Mouse (Mus musculus): ENCODE measurements around the gene Fam178b. TPM values are rescaled to one million over a fixed set of nuclear protein-coding genes. Genes with fewer than 3 reads are reported as not detected.

Fam178b gene
- polyA plus RNA-seq, 1 experiment = 0.22 TPM

- DNase-seq (ENCODE audit: low read depth) = no peak
- TF ChIP-seq CTCF (IDR thresholded peaks at IDR 0.05; ENCODE audit: borderline replicate concordance, extremely low read depth, insufficient read depth, insufficient read length) (no peak), POLR2A (IDR thresholded peaks at IDR 0.05; ENCODE audit: borderline replicate concordance, extremely low read depth, insufficient read depth, insufficient read length, poor library complexity, severe bottlenecking) (no peak)
Measured at GRCm38 (mm10) chr1:36569694-36570276, 113.2 kb downstream of the Fam178b start.

GRCm38 (mm10) chr1:36568776-36569175, 114.2 kb downstream of the Fam178b start:
- TF ChIP-seq POLR2A (IDR thresholded peaks at IDR 0.05; ENCODE audit: borderline replicate concordance, extremely low read depth, insufficient read depth, insufficient read length, poor library complexity, severe bottlenecking) = no peak
- TF ChIP-seq CTCF (IDR thresholded peaks at IDR 0.05; ENCODE audit: borderline replicate concordance, extremely low read depth, insufficient read depth, insufficient read length) = no peak
- DNase-seq (ENCODE audit: low read depth) = no peak

- TF ChIP-seq CTCF (IDR thresholded peaks at IDR 0.05; ENCODE audit: borderline replicate concordance, extremely low read depth, insufficient read depth, insufficient read length) = no peak
- TF ChIP-seq POLR2A (IDR thresholded peaks at IDR 0.05; ENCODE audit: borderline replicate concordance, extremely low read depth, insufficient read depth, insufficient read length, poor library complexity, severe bottlenecking) = no peak
- no peak for DNase-seq (ENCODE audit: low read depth)
Measured at GRCm38 (mm10) chr1:36567818-36568603, 115.0 kb downstream of the Fam178b start.

GRCm38 (mm10) chr1:36566425-36566824, 116.6 kb downstream of the Fam178b start:
- DNase-seq (ENCODE audit: low read depth) = no peak
- no peak for TF ChIP-seq CTCF (IDR thresholded peaks at IDR 0.05; ENCODE audit: borderline replicate concordance, extremely low read depth, insufficient read depth, insufficient read length)

GRCm38 (mm10) chr1:36564101-36564500, 118.9 kb downstream of the Fam178b start:
- TF ChIP-seq CTCF (IDR thresholded peaks at IDR 0.05; ENCODE audit: borderline replicate concordance, extremely low read depth, insufficient read depth, insufficient read length) = no peak
- no peak for TF ChIP-seq POLR2A (IDR thresholded peaks at IDR 0.05; ENCODE audit: borderline replicate concordance, extremely low read depth, insufficient read depth, insufficient read length, poor library complexity, severe bottlenecking)
- DNase-seq (ENCODE audit: low read depth) = no peak

GRCm38 (mm10) chr1:36563632-36564031, 119.4 kb downstream of the Fam178b start:
- TF ChIP-seq POLR2A (IDR thresholded peaks at IDR 0.05; ENCODE audit: borderline replicate concordance, extremely low read depth, insufficient read depth, insufficient read length, poor library complexity, severe bottlenecking) (no peak), CTCF (IDR thresholded peaks at IDR 0.05; ENCODE audit: borderline replicate concordance, extremely low read depth, insufficient read depth, insufficient read length) (no peak)
- DNase-seq (ENCODE audit: low read depth) = no peak

GRCm38 (mm10) chr1:36563197-36563596, 119.8 kb downstream of the Fam178b start:
- DNase-seq (ENCODE audit: low read depth) = no peak
- TF ChIP-seq POLR2A (IDR thresholded peaks at IDR 0.05; ENCODE audit: borderline replicate concordance, extremely low read depth, insufficient read depth, insufficient read length, poor library complexity, severe bottlenecking) = no peak
- no peak for TF ChIP-seq CTCF (IDR thresholded peaks at IDR 0.05; ENCODE audit: borderline replicate concordance, extremely low read depth, insufficient read depth, insufficient read length)

- DNase-seq (ENCODE audit: low read depth) = no peak
- TF ChIP-seq CTCF (IDR thresholded peaks at IDR 0.05; ENCODE audit: borderline replicate concordance, extremely low read depth, insufficient read depth, insufficient read length) = no peak
- TF ChIP-seq POLR2A (IDR thresholded peaks at IDR 0.05; ENCODE audit: borderline replicate concordance, extremely low read depth, insufficient read depth, insufficient read length, poor library complexity, severe bottlenecking) = no peak
Measured at GRCm38 (mm10) chr1:36562388-36562787, 120.6 kb downstream of the Fam178b start.

- no peak for TF ChIP-seq POLR2A (IDR thresholded peaks at IDR 0.05; ENCODE audit: borderline replicate concordance, extremely low read depth, insufficient read depth, insufficient read length, poor library complexity, severe bottlenecking)
- TF ChIP-seq CTCF (IDR thresholded peaks at IDR 0.05; ENCODE audit: borderline replicate concordance, extremely low read depth, insufficient read depth, insufficient read length) = no peak
- DNase-seq (ENCODE audit: low read depth) = no peak
Measured at GRCm38 (mm10) chr1:36560903-36561302, 122.1 kb downstream of the Fam178b start.

- no peak for TF ChIP-seq POLR2A (IDR thresholded peaks at IDR 0.05; ENCODE audit: borderline replicate concordance, extremely low read depth, insufficient read depth, insufficient read length, poor library complexity, severe bottlenecking)
- TF ChIP-seq CTCF (IDR thresholded peaks at IDR 0.05; ENCODE audit: borderline replicate concordance, extremely low read depth, insufficient read depth, insufficient read length) = no peak
- DNase-seq (ENCODE audit: low read depth) = no peak
Measured at GRCm38 (mm10) chr1:36559888-36560287, 123.1 kb downstream of the Fam178b start.

- TF ChIP-seq CTCF (IDR thresholded peaks at IDR 0.05; ENCODE audit: borderline replicate concordance, extremely low read depth, insufficient read depth, insufficient read length) (no peak), POLR2A (IDR thresholded peaks at IDR 0.05; ENCODE audit: borderline replicate concordance, extremely low read depth, insufficient read depth, insufficient read length, poor library complexity, severe bottlenecking) (no peak)
- no peak for DNase-seq (ENCODE audit: low read depth)
Measured at GRCm38 (mm10) chr1:36559256-36559655, 123.7 kb downstream of the Fam178b start.

Measured in brain, embryonic 14.5 days (tissue).